25 mouse cellular contexts compared by ENCODE assay signal in genomic region chr13:70802849-70803248, GRCm38 (mm10). TPM values are rescaled to one million over a fixed set of nuclear protein-coding genes. Genes with fewer than 3 reads are reported as not detected.
DNase-seq lines count a peak whose midpoint lies in the region; ATAC-seq and TF ChIP-seq lines count a peak whose summit lies in the region.
"Had no signal": no experiment of that assay in that cellular context is flagged by ENCODE, and none has a peak within 500 bp of the region (broad histone marks: within the 10 kb centered on the region; RNA-seq: fewer than 3 reads in every experiment).

No protein-coding gene starts in this region.

- H3K4me1 ChIP-seq in midbrain, postnatal 0 days (ENCODE audit: insufficient read depth, low read length), result no peaks in the 10 kb centered on the region
- no peaks in the 10 kb centered on the region for H3K4me1 ChIP-seq in midbrain, embryonic 14.5 days (ENCODE audit: control insufficient read depth, insufficient read depth, low read length)
- H3K4me1 ChIP-seq: forebrain, embryonic 13.5 days; hindbrain, embryonic 12.5 days; liver, embryonic 12.5 days; megakaryocyte, embryonic 14.5 days had no signal

- no peak overlapping the region for H3K27ac ChIP-seq in midbrain, postnatal 0 days (ENCODE audit: low read depth, low read length)
- H3K27ac ChIP-seq in midbrain, embryonic 14.5 days (replicated peaks; ENCODE audit: low read depth, low read length), result no peak overlapping the region
- H3K27ac ChIP-seq: forebrain, embryonic 13.5 days; hindbrain, embryonic 12.5 days; layer of hippocampus, adult 2 months; liver, embryonic 12.5 days; stomach, postnatal 0 days had no signal

- H3K9me3 ChIP-seq in midbrain, postnatal 0 days (ENCODE audit: low read length), result no peaks in the 10 kb centered on the region
- H3K9me3 ChIP-seq in midbrain, embryonic 14.5 days (ENCODE audit: control insufficient read depth, low read length), result no peaks in the 10 kb centered on the region
- H3K9me3 ChIP-seq: forebrain, embryonic 13.5 days; heart, embryonic 12.5 days; hindbrain, embryonic 12.5 days; liver, embryonic 12.5 days had no signal

- no peaks in the 10 kb centered on the region for H3K27me3 ChIP-seq in midbrain, postnatal 0 days (ENCODE audit: insufficient read depth, low read length)
- no peaks in the 10 kb centered on the region for H3K27me3 ChIP-seq in midbrain, embryonic 14.5 days (ENCODE audit: control insufficient read depth, insufficient read depth, low read length)
- H3K27me3 ChIP-seq: forebrain, embryonic 13.5 days; heart, embryonic 12.5 days; hindbrain, embryonic 12.5 days; liver, embryonic 12.5 days; megakaryocyte, embryonic 14.5 days had no signal

- ATAC-seq in midbrain, postnatal 0 days (ENCODE audit: low FRiP score), result no peak
- ATAC-seq in midbrain, embryonic 14.5 days (ENCODE audit: low FRiP score, low TSS enrichment), result no peak
- ATAC-seq in cerebellum, adult (ENCODE audit: insufficient number of reproducible peaks, low FRiP score, low TSS enrichment), result no peak
- ATAC-seq: forebrain, embryonic 13.5 days; liver, embryonic 12.5 days; midbrain, embryonic 16.5 days had no signal

- no peak overlapping the region for H3K9ac ChIP-seq in midbrain, postnatal 0 days (replicated peaks; ENCODE audit: low read length, poor library complexity, severe bottlenecking)
- H3K9ac ChIP-seq in midbrain, embryonic 14.5 days (replicated peaks; ENCODE audit: low read length), result no peak overlapping the region
- H3K9ac ChIP-seq: forebrain, embryonic 13.5 days; heart, embryonic 12.5 days; hindbrain, embryonic 12.5 days; liver, embryonic 12.5 days had no signal

- H3K4me2 ChIP-seq in midbrain, postnatal 0 days (ENCODE audit: low read depth, low read length, poor library complexity, severe bottlenecking), result no peak overlapping the region
- no peak overlapping the region for H3K4me2 ChIP-seq in midbrain, embryonic 14.5 days (ENCODE audit: low read length)
- H3K4me2 ChIP-seq: forebrain, embryonic 13.5 days; heart, embryonic 12.5 days; hindbrain, embryonic 12.5 days; liver, embryonic 12.5 days had no signal

- no peak for TF ChIP-seq CTCF in midbrain, postnatal 0 days (IDR thresholded peaks at IDR 0.05)

- no peak overlapping the region for H3K4me3 ChIP-seq in midbrain, postnatal 0 days (ENCODE audit: low read depth, low read length)
- H3K4me3 ChIP-seq in midbrain, embryonic 14.5 days (replicated peaks; ENCODE audit: low read depth, low read length), result no peak overlapping the region
- H3K4me3 ChIP-seq: forebrain, embryonic 13.5 days; heart, embryonic 12.5 days; hindbrain, embryonic 12.5 days; layer of hippocampus, adult 2 months; liver, embryonic 12.5 days; megakaryocyte, embryonic 14.5 days had no signal

- WGBS in midbrain, postnatal 0 days, result 71% methylated on average over 1 of the region's 1 CpGs
- WGBS in midbrain, embryonic 14.5 days, result 81% methylated on average over 1 of the region's 1 CpGs

- peak; percentile 34 for DNase-seq in midbrain, postnatal 0 days (ENCODE audit: low spot score)
- DNase-seq in midbrain, embryonic 14.5 days, result no peak
- DNase-seq in kidney, adult 8-10 months, result peak; percentile 38 to 61
- peak; percentile 71 for DNase-seq in kidney, postnatal 14 days
- DNase-seq in ovary, postnatal 36 days (ENCODE audit: low spot score), result no peak
- no peak for DNase-seq in thymus, postnatal 0 days (ENCODE audit: low spot score)
- DNase-seq: cerebellum, adult 2 months; cerebellum, postnatal 36 days; gastrocnemius, postnatal 10 days; heart, adult 11 months; heart, postnatal 14 days; left cerebral cortex, postnatal 4 days; lung, adult 2 months; retina, postnatal 1 day; thymus, postnatal 25 days had no signal

- H3K36me3 ChIP-seq in midbrain, postnatal 0 days (ENCODE audit: insufficient read depth, low read length), result no peaks in the 10 kb centered on the region
- no peaks in the 10 kb centered on the region for H3K36me3 ChIP-seq in midbrain, embryonic 14.5 days (ENCODE audit: control insufficient read depth, insufficient read depth, low read length)
- H3K36me3 ChIP-seq: heart, embryonic 12.5 days; hindbrain, embryonic 12.5 days; liver, embryonic 12.5 days had no signal

RNA-seq across cellular contexts. Expression of gene Adamts16, which starts 38.8 kb away (rescaled TPM):
- total RNA-seq in midbrain, postnatal 0 days (2014; rRNA removed), result 4.8 and 5.6 TPM in 2 replicates
- 2.0 and 2.2 TPM in 2 replicates for polyA plus RNA-seq in midbrain, postnatal 0 days (2015; fragmentation: Nextera tagmentation; extraction: Ambion mirVana)
- 1.4 TPM in 2 replicates for polyA plus RNA-seq in midbrain, embryonic 14.5 days (2014; fragmentation: Nextera tagmentation; extraction: Ambion mirVana)
- 0.13 and 0.18 TPM in 2 replicates for polyA plus RNA-seq in thymus, postnatal 0 days (2015; fragmentation: Nextera tagmentation; extraction: Ambion mirVana)
- total RNA-seq: neutrophil, adult 5-6 weeks had no signal
- polyA plus RNA-seq: liver, embryonic 12.5 days had no signal

Comparison
In these comparisons a context has a peak if more than half of its experiments do, and no peak if none do; other contexts are left out.
1. DNase-seq: peak in midbrain, postnatal 0 days (single experiment), kidney, adult 8-10 months (2 of 2) and kidney, postnatal 14 days (single experiment); none in midbrain, embryonic 14.5 days (single experiment), ovary, postnatal 36 days (single experiment) and thymus, postnatal 0 days (single experiment).